Mouse (Mus musculus) right cerebral cortex, adult 18-20 months (tissue): ENCODE results near the gene Bud31.
A peak's percentile ranks its signal among the peaks of the same experiment; 100 is the strongest.
"Not testable (repeated sequence)": the region's sequence is repeated elsewhere in the genome, so short reads cannot be mapped to it uniquely, and the experiment has no call there.

Experiments used
- DNase-seq: peaks from one replicate; pipeline ENCODE4 v3.0.0; 2022; ENCODE audit warnings: mixed read lengths

Gene Bud31

GRCm38 (mm10) chr5:145129124-145129523 lies 11.0 kb upstream of the Bud31 start:
- DNase-seq: no peak

- DNase-seq: peak; percentile 51
These were observed 10.4 kb upstream of the Bud31 start for GRCm38 (mm10) chr5:145129773-145130172.

- DNase-seq: peak; percentile 83
These were observed 10.0 kb upstream of the Bud31 start for GRCm38 (mm10) chr5:145130191-145130590.

GRCm38 (mm10) chr5:145130995-145131394 lies 9.2 kb upstream of the Bud31 start:
- no peak for DNase-seq

- DNase-seq: not testable (repeated sequence)
These were observed 6.9 kb upstream of the Bud31 start for GRCm38 (mm10) chr5:145133275-145133674.

DNA sequence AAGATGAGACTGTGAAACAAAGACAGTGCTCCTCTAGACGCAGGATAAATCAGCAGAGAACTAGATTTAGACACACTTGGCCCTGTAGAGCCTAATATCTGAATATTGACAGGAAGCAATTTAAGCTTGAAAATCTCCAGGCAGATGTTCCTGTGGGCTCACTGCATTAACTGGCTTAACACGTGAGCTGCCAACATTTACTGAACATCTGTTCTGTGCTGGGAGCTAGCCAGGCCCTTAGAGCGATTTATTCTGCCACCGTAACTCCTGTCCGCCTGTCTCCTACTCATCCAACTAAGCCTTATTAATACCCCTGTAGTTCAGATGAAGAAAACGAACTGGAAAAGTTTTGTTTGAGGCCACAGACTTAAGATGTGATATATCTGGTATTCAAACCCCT lies 1.3 kb upstream of the Bud31 start:
- DNase-seq: no peak

DNA sequence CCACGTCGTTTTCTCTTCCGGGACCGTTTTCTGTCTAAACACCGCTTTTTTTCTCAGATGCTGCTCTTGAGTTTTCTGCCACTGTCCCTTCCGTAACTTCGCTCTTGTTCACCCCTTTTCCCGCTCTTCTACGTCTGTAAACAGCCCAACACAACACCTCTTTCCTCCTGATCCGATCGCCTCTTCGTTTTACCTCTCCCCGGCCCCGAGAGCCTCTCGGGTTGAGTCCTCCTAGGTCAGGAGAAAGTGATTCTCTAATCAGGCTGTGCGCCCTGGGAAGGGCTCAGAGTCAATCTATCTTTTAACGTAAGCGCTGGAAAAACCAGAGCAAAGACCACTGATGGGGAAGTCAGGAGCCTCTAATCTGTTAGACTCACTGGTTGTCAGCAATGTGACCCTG lies 449 bp downstream of the Bud31 start:
- no peak for DNase-seq

GRCm38 (mm10) chr5:145147748-145148147 lies 7.6 kb downstream of the Bud31 start:
- DNase-seq: no peak

DNA sequence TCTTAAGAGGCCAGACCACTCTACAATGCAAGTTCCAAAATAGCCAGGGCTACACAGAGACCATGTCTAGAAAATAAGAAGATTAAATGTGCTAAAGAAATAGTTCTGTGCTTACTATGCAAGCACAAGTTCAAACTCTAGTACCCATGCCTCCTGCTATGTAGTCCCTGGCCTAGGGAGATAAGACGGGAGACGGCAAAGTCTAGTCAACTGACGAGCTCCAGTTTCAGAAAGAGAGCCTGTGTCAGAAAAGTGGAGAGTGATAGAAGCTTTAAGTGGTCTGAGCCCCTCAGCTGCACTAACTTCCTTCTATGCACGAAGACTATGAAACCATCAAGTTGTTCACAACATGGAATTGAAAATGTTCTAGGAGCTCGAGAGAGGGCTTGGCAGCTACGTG lies 9.1 kb downstream of the Bud31 start:
- no peak for DNase-seq

DNA sequence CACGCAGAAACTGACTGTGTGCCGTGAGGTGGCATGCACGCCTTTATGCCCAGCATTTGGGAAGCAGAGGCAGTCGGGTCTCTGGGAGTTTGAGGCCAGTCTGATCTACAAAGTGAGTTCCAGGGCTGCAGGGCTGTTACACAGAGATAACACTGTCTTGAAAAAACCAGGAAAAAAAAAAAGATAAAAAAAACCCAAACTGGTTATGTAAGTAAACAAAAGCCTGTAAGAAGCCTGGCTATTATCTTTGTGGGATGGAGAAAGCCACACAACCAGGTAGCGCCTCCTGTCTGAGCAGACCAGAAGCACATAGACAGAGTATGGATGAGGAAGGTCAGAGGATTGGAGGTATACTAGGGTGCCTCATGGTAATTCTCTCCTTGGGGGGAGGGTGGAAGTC lies 12.5 kb downstream of the Bud31 start:
- no peak for DNase-seq

DNA sequence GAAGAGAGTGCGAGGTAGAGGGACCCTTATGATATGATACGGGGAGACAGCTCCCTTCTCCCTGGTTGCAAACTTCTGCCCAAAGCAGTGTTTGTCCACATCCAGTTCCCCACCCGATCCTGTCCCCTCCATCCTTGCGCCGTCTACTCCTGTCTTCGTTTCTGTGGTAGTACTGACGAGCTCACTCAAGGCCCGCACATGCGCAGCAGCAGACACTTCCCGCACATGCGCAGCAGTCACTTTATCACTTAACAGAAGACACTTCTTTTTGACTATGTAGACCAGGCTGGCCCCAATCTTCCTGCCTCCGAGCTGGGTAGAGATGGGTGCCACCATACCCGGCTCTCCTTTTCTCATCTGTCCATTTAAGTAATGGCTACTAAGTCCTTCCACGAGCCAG lies 21.2 kb downstream of the Bud31 start:
- no peak for DNase-seq

DNA sequence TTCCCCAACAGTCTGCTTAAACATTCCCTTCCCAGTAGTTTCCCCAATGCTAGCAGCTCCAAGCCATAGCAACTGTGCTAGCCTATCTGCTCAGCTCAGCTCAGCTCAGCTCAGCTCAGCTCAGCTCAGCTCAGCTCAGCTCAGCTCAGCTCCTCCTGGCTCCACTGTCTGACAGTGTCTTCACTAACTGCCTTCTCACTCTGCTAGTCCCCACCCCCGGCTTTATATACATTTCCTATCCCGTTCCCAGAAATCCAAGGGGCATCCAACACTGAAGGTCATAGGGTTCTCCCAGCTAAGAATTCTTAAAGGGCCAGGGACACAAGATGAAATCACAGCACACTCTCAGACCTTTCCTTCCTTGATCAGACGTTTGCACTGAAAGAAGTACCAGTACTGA lies 24.5 kb downstream of the Bud31 start:
- DNase-seq: no peak

DNA sequence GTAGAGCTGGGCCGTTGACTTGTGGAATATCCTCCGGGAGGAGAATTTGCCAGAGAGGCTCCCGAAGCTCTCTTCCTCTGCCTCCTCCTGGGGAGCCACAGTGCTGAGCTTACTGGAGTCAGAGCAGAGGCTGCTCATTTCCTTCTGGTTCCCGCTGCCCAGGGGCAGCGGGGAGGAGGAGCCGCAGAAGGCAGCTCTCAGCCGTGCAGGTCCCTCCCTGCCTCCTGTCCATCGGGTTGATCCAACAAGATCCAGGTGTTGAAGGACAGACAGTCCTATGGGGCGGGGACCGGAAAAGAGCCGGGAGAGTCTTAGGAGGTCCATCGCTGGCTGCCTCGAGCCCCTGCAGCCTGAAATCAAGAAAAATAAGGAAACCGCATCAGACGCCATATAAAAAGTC lies 25.0 kb downstream of the Bud31 start:
- no peak for DNase-seq

- DNase-seq: peak; percentile 99
These were observed 26.6 kb downstream of the Bud31 start, which contains the start of the genes Ptcd1 and Cpsf4 for GRCm38 (mm10) chr5:145166536-145167305. Gene Ptcd1, minus strand, starts transcription at chr5:145167108. Gene Cpsf4, plus strand, starts transcription at chr5:145167213.

DNA sequence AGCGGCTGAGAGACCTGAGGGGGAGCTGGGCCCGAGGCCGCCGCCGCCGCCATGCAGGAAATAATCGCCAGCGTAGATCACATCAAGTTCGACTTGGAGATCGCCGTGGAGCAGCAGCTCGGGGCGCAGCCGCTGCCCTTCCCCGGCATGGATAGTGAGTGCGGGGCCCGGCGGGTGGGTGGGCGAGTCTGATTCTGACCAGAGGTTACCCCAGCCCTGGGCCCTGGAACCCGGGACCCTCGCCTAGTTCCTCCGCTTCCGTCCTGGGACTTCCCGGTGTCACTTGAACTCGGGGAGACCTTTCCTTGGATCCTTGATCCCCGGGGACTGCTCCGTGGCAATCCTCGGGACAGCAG lies 27.1 kb downstream of the Bud31 start:
- no peak for DNase-seq

DNA sequence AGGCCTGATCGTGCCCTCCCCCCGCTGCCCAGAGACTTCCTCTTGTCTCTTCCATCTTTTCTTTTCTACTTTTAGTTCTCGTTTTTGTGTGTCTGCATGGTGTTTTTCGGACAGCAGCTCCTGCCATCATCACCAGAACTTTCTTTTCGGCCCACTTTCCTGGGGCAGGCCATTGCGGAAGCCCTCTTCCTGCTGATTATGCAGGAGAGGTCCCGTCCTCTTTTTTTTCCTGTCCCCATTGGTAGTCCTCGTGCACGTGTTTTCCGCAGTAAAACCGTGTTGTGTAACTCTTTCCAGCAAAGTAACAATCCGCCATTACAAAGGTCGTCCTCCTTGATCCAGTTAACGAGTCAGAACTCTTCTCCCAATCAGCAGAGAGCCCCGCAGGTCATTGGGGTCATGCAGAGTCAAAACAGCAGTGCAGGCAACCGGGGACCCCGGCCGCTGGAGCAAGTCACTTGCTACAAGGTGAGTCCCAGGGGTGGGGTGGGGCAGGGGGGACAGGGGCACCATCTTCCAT lies 38.4 kb downstream of the Bud31 start:
- no peak for DNase-seq

DNA sequence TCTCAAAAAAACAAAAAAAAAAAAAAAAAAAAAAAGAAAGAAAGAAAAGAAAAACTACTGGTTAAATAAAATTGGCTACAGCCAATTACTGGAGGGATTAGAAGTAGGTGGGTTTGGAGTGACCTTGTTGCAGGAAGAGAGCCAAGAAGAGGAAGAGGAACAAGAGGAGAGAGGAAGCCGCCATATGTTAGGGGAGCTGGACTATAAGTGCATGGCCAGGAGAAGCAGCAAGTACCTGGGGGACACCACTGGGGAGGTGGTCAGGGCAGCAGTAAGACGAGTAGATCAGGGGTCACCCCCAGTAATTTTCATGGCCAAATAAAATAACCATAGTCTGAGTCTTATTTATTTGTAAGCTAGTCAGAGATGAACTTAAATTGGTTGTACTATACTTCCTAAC lies 45.1 kb downstream of the Bud31 start:
- DNase-seq: no peak

DNA sequence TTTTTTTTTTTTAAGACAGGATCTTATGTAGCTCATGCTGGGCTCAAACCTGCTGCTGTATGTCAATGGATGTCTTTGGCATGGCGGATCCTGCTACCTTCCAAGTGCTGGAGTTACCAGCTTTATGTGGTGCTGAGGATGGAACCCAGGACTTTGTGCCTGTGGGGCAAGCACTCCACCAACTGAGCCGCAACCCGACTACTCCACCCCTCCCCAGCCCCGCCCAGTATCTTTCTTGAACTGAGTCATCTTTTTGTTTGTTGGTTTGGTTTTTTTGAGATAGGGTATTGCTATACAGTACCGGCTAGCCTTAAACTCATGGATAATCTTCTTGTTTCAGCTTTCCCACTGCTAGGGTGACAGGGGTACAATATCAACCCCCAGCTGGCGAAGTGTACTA lies 49.3 kb downstream of the Bud31 start:
- DNase-seq: no peak

- DNase-seq: no peak
These were observed 50.2 kb downstream of the Bud31 start for GRCm38 (mm10) chr5:145190373-145190772.

DNA sequence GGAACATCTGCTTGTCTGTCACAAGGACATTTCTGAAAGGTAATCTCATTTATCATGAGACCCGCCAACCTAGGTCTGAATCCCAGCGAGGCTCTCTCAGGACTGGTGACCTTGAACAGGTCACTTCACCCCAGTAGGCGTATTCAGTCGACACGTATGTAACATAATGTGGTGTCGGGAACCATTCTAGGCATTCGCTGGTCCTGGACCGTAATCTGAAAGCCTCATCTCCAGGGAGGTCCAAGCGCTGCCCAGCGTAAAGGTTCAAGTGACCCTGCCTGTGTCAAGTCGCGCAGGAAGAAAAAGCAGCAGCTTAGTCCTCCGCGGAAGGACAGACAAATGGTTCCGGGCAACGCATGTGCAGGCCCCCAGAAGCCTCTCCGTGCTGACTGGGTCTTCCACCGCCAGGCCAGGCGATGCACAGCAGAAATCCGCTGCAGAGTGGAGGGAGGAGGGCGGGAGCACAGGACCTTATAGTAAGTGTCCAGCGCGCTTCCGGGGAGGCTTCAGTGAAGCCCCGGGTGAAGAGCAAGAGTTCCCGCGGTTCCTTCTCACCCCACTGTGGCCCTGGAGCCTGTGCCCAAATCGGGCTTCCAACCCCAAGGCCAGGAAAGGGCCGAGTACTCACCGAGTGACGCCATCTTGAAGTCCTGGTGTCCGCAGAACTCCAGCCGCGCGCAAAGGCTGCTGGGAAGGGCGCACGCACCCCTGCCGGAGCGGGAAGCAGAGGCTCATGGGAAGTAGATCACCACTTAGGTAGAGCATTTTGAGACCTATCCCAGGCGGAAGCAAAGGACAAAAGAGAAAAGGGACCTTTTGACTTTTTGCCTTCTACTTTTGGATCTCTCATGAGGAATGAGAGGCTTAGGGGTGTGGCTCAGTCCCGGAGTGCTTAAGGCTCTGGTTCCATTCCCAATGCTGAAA lies 51.0 kb downstream of the Bud31 start:
- peak; percentile 96 for DNase-seq

DNA sequence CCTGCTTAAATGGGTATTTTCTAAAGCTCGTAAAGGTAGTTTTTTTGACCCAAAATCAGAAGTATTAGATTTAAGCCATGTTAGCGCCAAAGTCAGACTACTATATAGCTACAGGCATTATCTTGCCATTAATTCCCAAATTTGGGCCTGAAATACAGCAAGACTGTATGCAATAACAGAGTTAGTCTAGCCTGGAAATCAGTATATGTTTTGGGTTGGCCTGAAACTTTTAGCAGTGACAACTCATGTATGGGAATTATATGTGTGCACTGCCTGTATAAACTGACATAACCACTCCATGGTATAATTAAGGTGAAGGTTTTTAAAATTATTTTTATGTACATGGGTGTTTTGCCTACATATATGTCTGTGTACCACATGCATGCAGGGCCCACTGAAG lies 51.8 kb downstream of the Bud31 start, which contains the start of gene Atp5j2:
Gene Atp5j2, minus strand, starts transcription at position 101 of the 400 bp plus-strand sequence.
- no peak for DNase-seq
